Mouse (Mus musculus): ENCODE data around the gene Brap. TPM values are rescaled to one million over a fixed set of nuclear protein-coding genes. Genes with fewer than 3 reads are reported as not detected.

Brap gene
- 32.3 TPM for polyA plus RNA-seq (2014; fragmentation: Illumina TruSeq; extraction: RNeasy Lipid Tissue Mini Kit (QIAGEN cat#74804); ENCODE audit: low read depth, low replicate concordance)

DNA sequence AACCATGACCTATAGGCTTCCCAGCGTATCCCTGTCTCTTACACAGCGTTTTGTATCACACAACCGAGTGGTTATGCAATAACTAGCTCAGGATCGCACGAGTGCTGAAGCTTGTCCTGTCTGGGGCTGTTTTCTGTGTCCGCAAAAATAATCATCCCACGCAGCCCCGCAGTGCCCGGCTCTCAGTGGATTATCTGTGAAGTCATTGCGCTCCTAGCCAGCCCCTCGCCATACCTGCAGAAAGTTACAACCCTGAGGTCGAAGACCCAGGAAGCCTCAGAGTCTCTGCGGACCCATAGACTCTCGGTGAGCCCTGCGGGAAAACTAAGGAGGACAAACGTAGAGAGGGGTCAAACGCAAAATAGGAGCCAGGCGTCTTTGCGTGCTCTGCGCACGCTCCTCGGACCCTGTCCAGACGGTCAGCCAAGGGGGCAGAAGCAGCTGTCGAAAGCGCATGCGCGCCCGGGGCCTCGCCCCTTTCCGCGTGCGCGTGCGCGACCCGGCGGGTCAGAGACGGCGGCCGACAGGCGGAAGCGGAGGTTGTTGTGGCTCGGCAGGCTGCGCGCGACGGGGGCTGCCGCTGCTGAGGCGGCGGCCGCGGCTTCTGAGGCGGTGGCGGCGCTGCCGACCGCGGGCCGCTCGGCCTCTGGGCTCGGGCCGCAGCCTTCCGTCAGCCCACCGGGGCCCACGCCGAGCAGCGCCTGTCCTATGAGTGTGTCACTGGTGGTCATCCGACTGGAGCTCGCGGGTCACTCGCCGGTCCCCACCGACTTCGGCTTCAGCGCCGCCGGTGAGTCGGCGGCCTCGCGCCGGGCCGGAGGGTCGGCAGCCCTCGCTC, at the start of gene Brap, which contains the start of gene Acad10:
Gene Brap, plus strand, starts transcription at position 505 of the 838 bp plus-strand sequence.
Gene Acad10, minus strand, starts transcription at position 456 of the 838 bp plus-strand sequence.

GRCm38 (mm10) chr5:121618592-121619513, 41.5 kb upstream of the Brap start, which contains the start of gene Acad12:
TSS of gene Acad12 (minus strand) at chr5:121618938.

GRCm38 (mm10) chr5:121711174-121711927, 51.0 kb downstream of the Brap start, which contains the start of gene Atxn2:
TSS of gene Atxn2 (plus strand) at chr5:121711337.

Other genes with a start within 250 kb of the Brap start
- gene Tmem116, start 208.7 kb upstream of the Brap start, polyA plus RNA-seq (2014; fragmentation: Illumina TruSeq; extraction: RNeasy Lipid Tissue Mini Kit (QIAGEN cat#74804); ENCODE audit: low read depth, low replicate concordance): not detected
- 10.6 TPM for gene Erp29, start 208.1 kb upstream of the Brap start, polyA plus RNA-seq (2014; fragmentation: Illumina TruSeq; extraction: RNeasy Lipid Tissue Mini Kit (QIAGEN cat#74804); ENCODE audit: low read depth, low replicate concordance)
- not detected for gene Adam1b, start 157.1 kb upstream of the Brap start, polyA plus RNA-seq (2014; fragmentation: Illumina TruSeq; extraction: RNeasy Lipid Tissue Mini Kit (QIAGEN cat#74804); ENCODE audit: low read depth, low replicate concordance)
- gene Adam1a, start 115.1 kb upstream of the Brap start, polyA plus RNA-seq (2014; fragmentation: Illumina TruSeq; extraction: RNeasy Lipid Tissue Mini Kit (QIAGEN cat#74804); ENCODE audit: low read depth, low replicate concordance): 4.4 TPM
- gene Gm42878, start 115.1 kb upstream of the Brap start, polyA plus RNA-seq (2014; fragmentation: Illumina TruSeq; extraction: RNeasy Lipid Tissue Mini Kit (QIAGEN cat#74804); ENCODE audit: low read depth, low replicate concordance): 1.9 TPM
- 84.6 TPM for gene Mapkapk5, start 114.7 kb upstream of the Brap start, polyA plus RNA-seq (2014; fragmentation: Illumina TruSeq; extraction: RNeasy Lipid Tissue Mini Kit (QIAGEN cat#74804); ENCODE audit: low read depth, low replicate concordance)
- 22.8 TPM for gene Aldh2, start 66.7 kb upstream of the Brap start, polyA plus RNA-seq (2014; fragmentation: Illumina TruSeq; extraction: RNeasy Lipid Tissue Mini Kit (QIAGEN cat#74804); ENCODE audit: low read depth, low replicate concordance)
- 5.8 TPM for gene Acad12, start 41.6 kb upstream of the Brap start, polyA plus RNA-seq (2014; fragmentation: Illumina TruSeq; extraction: RNeasy Lipid Tissue Mini Kit (QIAGEN cat#74804); ENCODE audit: low read depth, low replicate concordance)
- gene Acad10, start within 50 bp of the Brap start, polyA plus RNA-seq (2014; fragmentation: Illumina TruSeq; extraction: RNeasy Lipid Tissue Mini Kit (QIAGEN cat#74804); ENCODE audit: low read depth, low replicate concordance): 1.3 TPM
- gene Atxn2, start 50.8 kb downstream of the Brap start, polyA plus RNA-seq (2014; fragmentation: Illumina TruSeq; extraction: RNeasy Lipid Tissue Mini Kit (QIAGEN cat#74804); ENCODE audit: low read depth, low replicate concordance): 193 TPM
- 8.8 TPM for gene Sh2b3, start 177.1 kb downstream of the Brap start, polyA plus RNA-seq (2014; fragmentation: Illumina TruSeq; extraction: RNeasy Lipid Tissue Mini Kit (QIAGEN cat#74804); ENCODE audit: low read depth, low replicate concordance)
- 1.3 TPM for gene Pheta1, start 188.4 kb downstream of the Brap start, polyA plus RNA-seq (2014; fragmentation: Illumina TruSeq; extraction: RNeasy Lipid Tissue Mini Kit (QIAGEN cat#74804); ENCODE audit: low read depth, low replicate concordance)